Mouse (Mus musculus) embryonic facial prominence, embryonic 14.5 days (tissue): ENCODE results near the gene Ribc2. TPM values are rescaled to one million over a fixed set of nuclear protein-coding genes. Genes with fewer than 3 reads are reported as not detected.

Experiments used
- ATAC-seq: fragments of 200-750 bp; cut with Nextera tagmentation; 2 replicates; pipeline ENCODE4 v1.8.0; 2017; ENCODE audit warnings: low read depth, moderate number of reproducible peaks, moderate TSS enrichment
- DNase-seq: peaks from one replicate; pipeline ENCODE4 v3.0.0-alpha.2; 2015; ENCODE audit warnings: low spot score
- H3K27ac ChIP-seq: fragments of 300-500 bp; sonication (generic); replicated peaks from 2 replicates; pipeline ENCODE4 v1.5.1; 2014; ENCODE audit warnings: low read depth, mild to moderate bottlenecking, low read length, moderate library complexity
- H3K27me3 ChIP-seq: fragments of 300-500 bp; sonication (generic); replicated peaks from 2 replicates; pipeline ENCODE4 v1.6.1; 2014; ENCODE audit warnings: low read length; ENCODE audit not compliant: control insufficient read depth, insufficient read depth
- H3K36me3 ChIP-seq: fragments of 300-500 bp; sonication (generic); 2 replicates; pipeline ENCODE4 v1.6.1; 2014; ENCODE audit warnings: low read length, mixed read lengths; ENCODE audit not compliant: control insufficient read depth, insufficient read depth
- H3K4me1 ChIP-seq: fragments of 300-500 bp; sonication (generic); 2 replicates; pipeline ENCODE4 v1.6.1; 2014; ENCODE audit warnings: antibody characterized with exemption, low read length; ENCODE audit not compliant: control insufficient read depth, insufficient read depth
- H3K4me2 ChIP-seq: fragments of 300-500 bp; sonication (generic); 2 replicates; pipeline ENCODE4 v1.6.1; 2014; ENCODE audit warnings: low read depth, mild to moderate bottlenecking, low read length, moderate library complexity, mixed read lengths
- H3K4me3 ChIP-seq: fragments of 300-500 bp; sonication (generic); 2 replicates; pipeline ENCODE4 v1.5.1; 2014; ENCODE audit warnings: low read depth, mild to moderate bottlenecking, low read length
- H3K9ac ChIP-seq: fragments of 300-500 bp; sonication (generic); 2 replicates; pipeline ENCODE4 v1.6.1; 2014; ENCODE audit warnings: low read depth, mild to moderate bottlenecking, low read length, moderate library complexity, mixed read lengths
- H3K9me3 ChIP-seq: fragments of 300-500 bp; sonication (generic); 2 replicates; pipeline ENCODE4 v1.6.1; 2016; ENCODE audit warnings: low read length; ENCODE audit not compliant: control insufficient read depth
- WGBS: fragments of 180-500 bp; shearing (Covaris S2); extraction: QIAGEN DNeasy Blood & Tissue Kit; methylation state at CpG from one replicate; pipeline ENCODE4 v1.1.7; 2014; 5-methylcytosine and 5-hydroxymethylcytosine counted together
- polyA plus RNA-seq: library from polyadenylated mRNA; unstranded; fragments of >200 nt; fragmentation: Nextera tagmentation; extraction: Ambion mirVana; gene quantifications from 2 replicates; pipeline ENCODE4 v1.2.1, GENCODE M21; 2014

Ribc2 gene
- polyA plus RNA-seq, 1 experiment from 2014 or later, result 0.67 TPM

DNA sequence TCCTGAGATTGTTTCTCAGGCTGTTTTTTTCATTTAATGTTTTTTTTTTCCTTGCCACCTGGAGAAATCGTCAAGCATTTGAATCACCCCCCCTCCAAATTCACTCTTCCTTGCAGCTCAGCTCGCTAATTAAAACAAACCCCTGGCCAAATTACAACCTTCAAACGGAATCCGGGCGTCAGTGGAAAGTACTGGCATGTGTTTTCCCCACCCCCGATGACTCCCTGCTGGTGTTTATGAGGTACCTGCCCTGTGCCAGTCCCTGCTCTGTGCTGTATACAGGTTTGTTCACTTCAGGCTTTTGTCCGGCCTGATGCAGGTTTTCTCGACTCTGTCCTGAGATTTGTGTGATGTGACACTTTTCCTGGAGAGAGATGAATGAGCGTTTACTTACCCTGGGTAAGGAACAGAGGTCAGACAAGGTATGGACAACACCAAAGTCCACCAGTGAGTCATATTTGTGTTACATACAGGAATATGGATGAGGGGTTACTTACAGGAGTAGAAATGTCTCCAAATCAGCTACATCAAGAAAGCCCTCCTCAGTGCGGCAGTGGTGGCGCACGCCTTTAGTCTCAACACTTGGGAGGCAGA is 35.3 kb downstream of the Ribc2 start:
- WGBS, result 39% methylated on average over 12 of the region's 12 CpGs
- Histone ChIP-seq H3K9me3 (no peaks in the 10 kb centered on the region), H3K36me3 (no peaks in the 10 kb centered on the region), H3K4me1 (peaks cover 44% of the 10 kb centered on the region), H3K27me3 (no peaks in the 10 kb centered on the region), H3K27ac (peak overlapping the region; percentile 88), H3K9ac (peak overlapping the region; percentile 26; the same call in 1 of the 2 replicates), H3K4me2 (peak overlapping the region; percentile 33), H3K4me3 (no peak overlapping the region)
- ATAC-seq, result no peak
- peak; percentile 37 for DNase-seq

- Histone ChIP-seq H3K9ac (no peak overlapping the region), H3K36me3 (no peaks in the 10 kb centered on the region), H3K27me3 (no peaks in the 10 kb centered on the region), H3K4me1 (peaks cover 23% of the 10 kb centered on the region), H3K27ac (no peak overlapping the region), H3K4me3 (no peak overlapping the region), H3K4me2 (no peak overlapping the region), H3K9me3 (no peaks in the 10 kb centered on the region)
- peak; percentile 53 for DNase-seq
- peak; percentile 66; the same call in 1 of the 2 replicates for ATAC-seq
- WGBS, result 38% methylated on average over 2 of the region's 2 CpGs
Observed at GRCm38 (mm10) chr15:85172054-85172453, 40.2 kb downstream of the Ribc2 start.

DNA sequence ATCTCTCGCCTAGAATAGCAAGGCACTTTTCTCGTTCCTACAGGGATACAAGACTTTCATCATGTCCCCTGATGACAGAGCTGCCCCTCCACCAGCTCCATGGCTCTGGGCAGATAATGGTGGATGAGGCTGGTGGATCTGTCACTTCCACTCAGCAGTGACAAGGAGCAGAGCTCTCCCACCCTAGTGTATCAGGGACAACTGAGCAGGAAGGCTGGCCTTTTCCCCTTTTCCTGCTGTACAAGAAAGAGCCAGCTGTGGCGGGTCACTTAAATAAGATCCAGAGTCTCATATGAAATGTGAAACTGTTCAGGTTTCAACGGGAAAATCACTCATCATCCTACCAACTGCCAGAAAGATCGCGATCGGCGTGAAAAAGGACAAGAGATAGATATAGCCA is 41.5 kb downstream of the Ribc2 start:
- 0 out of 2 replicates have a peak, but pooled peaks cover 4% of the 10 kb centered on the region for H3K27me3 ChIP-seq
- H3K27ac ChIP-seq, result peak overlapping the region; percentile 61
- no peak overlapping the region for H3K4me3 ChIP-seq
- peak; percentile 65 for DNase-seq
- 41% methylated on average over 8 of the region's 8 CpGs for WGBS
- peak; percentile 39; the same call in 1 of the 2 replicates for ATAC-seq
- peaks cover 16% of the 10 kb centered on the region for H3K4me1 ChIP-seq
- H3K4me2 ChIP-seq, result peak overlapping the region; percentile 19; the same call in 1 of the 2 replicates
- H3K9ac ChIP-seq, result no peak overlapping the region
- no peaks in the 10 kb centered on the region for H3K9me3 ChIP-seq
- no peaks in the 10 kb centered on the region for H3K36me3 ChIP-seq

- no peaks in the 10 kb centered on the region for H3K9me3 ChIP-seq
- ATAC-seq (0 out of 2 replicates have a peak, but pooled peaks have one; percentile 39), DNase-seq (peak; percentile 56)
- 51% methylated on average over 10 of the region's 10 CpGs for WGBS
- H3K9ac ChIP-seq, result no peak overlapping the region
- peaks cover 20% of the 10 kb centered on the region for H3K4me1 ChIP-seq
- H3K27ac ChIP-seq, result no peak overlapping the region
- 0 out of 2 replicates have a peak, but pooled peaks cover 4% of the 10 kb centered on the region for H3K27me3 ChIP-seq
- H3K36me3 ChIP-seq, result no peaks in the 10 kb centered on the region
- no peak overlapping the region for H3K4me2 ChIP-seq
- no peak overlapping the region for H3K4me3 ChIP-seq
Observed at GRCm38 (mm10) chr15:85174060-85174459, 42.2 kb downstream of the Ribc2 start.

DNA sequence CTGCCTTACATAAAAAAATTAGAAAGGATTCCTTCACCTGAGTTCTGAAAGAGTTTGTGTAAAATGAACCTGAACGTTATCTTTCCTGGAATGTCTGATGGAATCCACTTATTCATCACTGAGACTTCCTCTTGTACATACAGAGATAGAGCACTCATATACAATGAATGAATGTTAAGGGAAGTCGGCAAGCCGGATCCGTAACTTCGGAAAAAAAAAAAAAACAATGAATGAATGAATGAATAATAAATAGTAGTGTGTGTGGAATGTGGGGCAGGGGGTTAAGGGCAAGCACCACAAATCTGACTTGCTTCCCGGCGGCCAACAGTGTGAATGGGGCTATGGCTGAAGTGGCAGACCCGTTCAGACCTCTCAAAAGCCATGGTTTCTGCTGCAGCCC is 45.7 kb downstream of the Ribc2 start:
- ATAC-seq, result no peak
- H3K27ac ChIP-seq, result no peak overlapping the region

GRCm38 (mm10) chr15:85178172-85178571 is 46.3 kb downstream of the Ribc2 start:
- Histone ChIP-seq H3K27me3 (0 out of 2 replicates have a peak, but pooled peaks cover 4% of the 10 kb centered on the region), H3K4me2 (no peak overlapping the region), H3K9ac (no peak overlapping the region), H3K27ac (no peak overlapping the region), H3K4me3 (no peak overlapping the region), H3K4me1 (peaks cover 34% of the 10 kb centered on the region), H3K9me3 (no peaks in the 10 kb centered on the region), H3K36me3 (no peaks in the 10 kb centered on the region)
- no peak for ATAC-seq
- DNase-seq, result no peak
- WGBS, result 73% methylated on average over 6 of the region's 6 CpGs

More for the DNA sequence above, 45.7 kb downstream of the Ribc2 start:
- Histone ChIP-seq H3K27me3 (0 out of 2 replicates have a peak, but pooled peaks cover 4% of the 10 kb centered on the region), H3K9me3 (no peaks in the 10 kb centered on the region), H3K4me2 (no peak overlapping the region), H3K36me3 (no peaks in the 10 kb centered on the region), H3K4me3 (no peak overlapping the region), H3K9ac (no peak overlapping the region), H3K4me1 (peaks cover 37% of the 10 kb centered on the region)
- peak; percentile 87 for DNase-seq
- WGBS, result 72% methylated on average over 8 of the region's 8 CpGs

DNA sequence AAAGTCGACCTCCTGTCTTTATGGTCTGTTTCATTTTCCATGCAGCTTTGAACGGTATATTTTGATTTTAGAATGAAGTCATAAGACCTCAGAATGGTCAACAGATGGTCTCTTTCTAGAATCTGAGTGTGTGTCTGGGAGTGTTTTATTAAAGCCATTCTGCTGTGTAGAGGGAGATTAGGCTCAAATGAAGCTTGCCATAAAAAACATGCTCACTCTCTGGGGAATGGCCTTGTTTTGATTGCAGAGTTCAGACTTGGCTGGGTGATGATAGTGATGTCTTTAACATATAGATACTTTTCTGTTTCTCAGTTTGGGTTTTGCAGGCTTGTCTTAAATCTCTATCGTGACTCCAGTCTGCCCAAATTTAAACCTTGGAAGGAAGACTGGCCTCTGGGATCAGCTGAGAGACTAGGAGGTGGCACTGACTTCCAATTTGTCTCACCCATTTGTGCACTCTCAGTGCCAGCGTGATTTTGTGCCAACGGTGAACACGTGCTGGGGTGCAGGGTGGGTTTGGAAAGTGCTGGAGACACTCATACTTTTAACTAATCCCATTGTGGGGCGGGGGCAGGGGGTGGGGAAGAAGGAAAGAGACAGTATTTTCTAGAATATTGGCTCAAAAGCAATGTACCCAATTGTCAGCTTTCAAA is 47.8 kb downstream of the Ribc2 start:
- Histone ChIP-seq H3K4me3 (no peak overlapping the region), H3K9me3 (no peaks in the 10 kb centered on the region), H3K4me2 (no peak overlapping the region), H3K27me3 (0 out of 2 replicates have a peak, but pooled peaks cover 4% of the 10 kb centered on the region), H3K27ac (peak overlapping the region; percentile 85), H3K9ac (no peak overlapping the region), H3K36me3 (no peaks in the 10 kb centered on the region), H3K4me1 (peaks cover 34% of the 10 kb centered on the region)
- ATAC-seq (peak; percentile 79), DNase-seq (peak; percentile 94)
- 29% methylated on average over 7 of the region's 7 CpGs for WGBS

GRCm38 (mm10) chr15:85180368-85180767 is 48.5 kb downstream of the Ribc2 start:
- peak overlapping the region; percentile 85 for H3K27ac ChIP-seq
- H3K9me3 ChIP-seq, result no peaks in the 10 kb centered on the region
- H3K9ac ChIP-seq, result peak overlapping the region; percentile 20; the same call in 1 of the 2 replicates
- H3K4me2 ChIP-seq, result no peak overlapping the region
- H3K4me1 ChIP-seq, result peaks cover 34% of the 10 kb centered on the region
- 0 out of 2 replicates have a peak, but pooled peaks cover 4% of the 10 kb centered on the region for H3K27me3 ChIP-seq
- no peak overlapping the region for H3K4me3 ChIP-seq
- ATAC-seq, result no peak
- peak; percentile 76 for DNase-seq
- H3K36me3 ChIP-seq, result no peaks in the 10 kb centered on the region
